Mouse (Mus musculus) lung, adult 2 months (tissue): Measurements from ENCODE around the gene C2cd3.

ENCODE experiments used
- CTCF ChIP-seq: fragments of 200-500 bp; IDR thresholded peaks from 2 replicates; pipeline ENCODE4 v1.5.1; 2011; ENCODE audit warnings: mild to moderate bottlenecking, low read length, control low read depth; ENCODE audit not compliant: insufficient read depth
- POLR2A ChIP-seq: fragments of 200-500 bp; IDR thresholded peaks from 2 replicates; pipeline ENCODE4 v1.6.1; 2011; ENCODE audit warnings: low read depth, mild to moderate bottlenecking, control low read depth, low read length, borderline replicate concordance; ENCODE audit errors: extremely low read depth

DNA sequence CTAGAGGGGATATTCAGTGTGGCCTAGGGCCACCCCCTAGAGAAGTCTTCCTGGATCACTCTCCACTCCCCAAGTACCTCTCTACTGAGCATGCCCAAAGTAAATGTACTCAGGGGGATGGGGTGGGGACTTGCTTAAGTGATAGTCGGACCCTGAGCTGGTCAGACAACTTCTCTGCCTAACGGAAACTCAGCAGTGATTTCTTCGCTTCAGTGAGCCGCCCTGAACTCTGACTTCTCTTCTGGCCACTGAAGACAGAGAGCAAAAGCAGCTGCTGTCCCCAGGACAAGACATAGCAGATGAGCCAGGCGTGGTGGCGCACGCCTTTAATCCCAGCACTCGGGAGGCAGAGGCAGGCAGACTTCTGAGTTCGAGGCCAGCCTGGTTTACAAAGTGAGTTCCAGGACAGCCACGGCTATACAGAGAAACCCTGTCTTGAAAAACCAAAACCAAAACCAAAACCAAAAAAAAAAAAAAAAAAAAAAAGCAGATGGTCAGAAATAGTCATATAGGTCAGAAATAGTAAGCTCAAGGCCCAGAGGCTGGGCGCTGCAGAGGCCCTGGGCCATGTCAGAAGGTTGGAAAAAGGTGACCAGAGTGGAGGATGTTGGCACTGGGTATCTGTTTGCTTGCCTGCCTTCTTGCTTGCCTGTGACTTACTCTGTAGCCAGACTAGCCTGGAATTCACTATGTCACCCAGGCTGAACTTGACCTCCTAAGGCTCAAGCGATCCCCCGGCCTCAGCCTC is 132.9 kb downstream of the C2cd3 start:
- TF ChIP-seq CTCF (no peak), POLR2A (0 out of 2 replicates have a peak, but pooled peaks have one; percentile 6)
